Mouse (Mus musculus): ENCODE measurements around the gene Tmem213. TPM values are rescaled to one million over a fixed set of nuclear protein-coding genes. Genes with fewer than 3 reads are reported as not detected.

Gene Tmem213
- polyA plus RNA-seq, 1 experiment from 2014 or later, result not detected

Other genes with a start within 250 kb of the Tmem213 start
- 39.9 and 40.8 TPM in 2 replicates for gene Trim24, start 238.4 kb upstream of the Tmem213 start, polyA plus RNA-seq (2014; fragmentation: Nextera tagmentation; extraction: Ambion mirVana)
- 0.63 and 0.94 TPM in 2 replicates for gene Svopl, start 62.3 kb upstream of the Tmem213 start, polyA plus RNA-seq (2014; fragmentation: Nextera tagmentation; extraction: Ambion mirVana)
- gene Atp6v0a4, start 15.3 kb downstream of the Tmem213 start, polyA plus RNA-seq (2014; fragmentation: Nextera tagmentation; extraction: Ambion mirVana), result not detected in 2 replicates
- 13.4 and 15.0 TPM in 2 replicates for gene D630045J12Rik, start 144.8 kb downstream of the Tmem213 start, polyA plus RNA-seq (2014; fragmentation: Nextera tagmentation; extraction: Ambion mirVana)
- 15.8 and 16.4 TPM in 2 replicates for gene Zc3hav1l, start 190.0 kb downstream of the Tmem213 start, polyA plus RNA-seq (2014; fragmentation: Nextera tagmentation; extraction: Ambion mirVana)
- gene Zc3hav1, start 245.3 kb downstream of the Tmem213 start, polyA plus RNA-seq (2014; fragmentation: Nextera tagmentation; extraction: Ambion mirVana), result 1.5 and 1.7 TPM in 2 replicates